Mouse (Mus musculus): ENCODE results near the gene Lypd5. TPM values are rescaled to one million over a fixed set of nuclear protein-coding genes. Genes with fewer than 3 reads are reported as not detected.

Gene Lypd5
- total and polyA plus RNA-seq, 2 experiments from 2014 or later = 0.44 TPM; not detected in 1

- ATAC-seq (ENCODE audit: low FRiP score) (peak; percentile 32; the same call in 1 of the 2 replicates), DNase-seq (ENCODE audit: low spot score) (peak; percentile 64)
- no peaks in the 10 kb centered on the region for H3K9me3 ChIP-seq (ENCODE audit: low read length)
- H3K4me1 ChIP-seq (ENCODE audit: insufficient read depth, low read length) = no peaks in the 10 kb centered on the region
- H3K4me2 ChIP-seq (ENCODE audit: low read depth, low read length, poor library complexity, severe bottlenecking) = peak overlapping the region; percentile 10
- WGBS = 10% methylated on average over 11 of the region's 11 CpGs
- no peaks in the 10 kb centered on the region for H3K36me3 ChIP-seq (ENCODE audit: insufficient read depth, low read length)
- H3K27ac ChIP-seq (ENCODE audit: low read depth, low read length) = no peak overlapping the region
- TF ChIP-seq CTCF (IDR thresholded peaks at IDR 0.05) = peak; percentile 85
- H3K4me3 ChIP-seq (ENCODE audit: low read depth, low read length) = no peak overlapping the region
- no peaks in the 10 kb centered on the region for H3K27me3 ChIP-seq (ENCODE audit: insufficient read depth, low read length)
- H3K9ac ChIP-seq (replicated peaks; ENCODE audit: low read length, poor library complexity, severe bottlenecking) = no peak overlapping the region
Observed at GRCm38 (mm10) chr7:24384827-24385226, 35.8 kb downstream of the Lypd5 start.

- 84% methylated on average over 10 of the region's 10 CpGs for WGBS
Observed at GRCm38 (mm10) chr7:24387059-24387556, 38.1 kb downstream of the Lypd5 start.

GRCm38 (mm10) chr7:24389516-24390187 is 40.7 kb downstream of the Lypd5 start:
- no peak for TF ChIP-seq CTCF (IDR thresholded peaks at IDR 0.05)
- Histone ChIP-seq H3K36me3 (ENCODE audit: insufficient read depth, low read length) (no peaks in the 10 kb centered on the region), H3K4me3 (ENCODE audit: low read depth, low read length) (no peak overlapping the region), H3K27me3 (ENCODE audit: insufficient read depth, low read length) (no peaks in the 10 kb centered on the region), H3K4me2 (ENCODE audit: low read depth, low read length, poor library complexity, severe bottlenecking) (no peak overlapping the region), H3K4me1 (ENCODE audit: insufficient read depth, low read length) (no peaks in the 10 kb centered on the region), H3K9ac (replicated peaks; ENCODE audit: low read length, poor library complexity, severe bottlenecking) (no peak overlapping the region), H3K9me3 (ENCODE audit: low read length) (no peaks in the 10 kb centered on the region), H3K27ac (ENCODE audit: low read depth, low read length) (no peak overlapping the region)
- ATAC-seq (ENCODE audit: low FRiP score) = no peak
- no peak for DNase-seq (ENCODE audit: low spot score)
- WGBS = 68% methylated on average over 13 of the region's 13 CpGs

More at GRCm38 (mm10) chr7:24387059-24387556, 38.1 kb downstream of the Lypd5 start:
- no peaks in the 10 kb centered on the region for H3K36me3 ChIP-seq (ENCODE audit: insufficient read depth, low read length)
- no peak overlapping the region for H3K9ac ChIP-seq (replicated peaks; ENCODE audit: low read length, poor library complexity, severe bottlenecking)
- no peaks in the 10 kb centered on the region for H3K4me1 ChIP-seq (ENCODE audit: insufficient read depth, low read length)
- no peak for DNase-seq (ENCODE audit: low spot score)
- no peak overlapping the region for H3K4me3 ChIP-seq (ENCODE audit: low read depth, low read length)
- no peaks in the 10 kb centered on the region for H3K27me3 ChIP-seq (ENCODE audit: insufficient read depth, low read length)
- no peaks in the 10 kb centered on the region for H3K9me3 ChIP-seq (ENCODE audit: low read length)
- no peak for TF ChIP-seq CTCF (IDR thresholded peaks at IDR 0.05)
- H3K4me2 ChIP-seq (ENCODE audit: low read depth, low read length, poor library complexity, severe bottlenecking) = no peak overlapping the region
- ATAC-seq (ENCODE audit: low FRiP score) = no peak
- no peak overlapping the region for H3K27ac ChIP-seq (ENCODE audit: low read depth, low read length)

GRCm38 (mm10) chr7:24390512-24390911 is 41.5 kb downstream of the Lypd5 start:
- Histone ChIP-seq H3K36me3 (ENCODE audit: insufficient read depth, low read length) (no peaks in the 10 kb centered on the region), H3K4me2 (ENCODE audit: low read depth, low read length, poor library complexity, severe bottlenecking) (no peak overlapping the region), H3K27ac (ENCODE audit: low read depth, low read length) (no peak overlapping the region), H3K9me3 (ENCODE audit: low read length) (no peaks in the 10 kb centered on the region), H3K4me1 (ENCODE audit: insufficient read depth, low read length) (no peaks in the 10 kb centered on the region), H3K4me3 (ENCODE audit: low read depth, low read length) (no peak overlapping the region), H3K27me3 (ENCODE audit: insufficient read depth, low read length) (no peaks in the 10 kb centered on the region), H3K9ac (replicated peaks; ENCODE audit: low read length, poor library complexity, severe bottlenecking) (no peak overlapping the region)
- no peak for TF ChIP-seq CTCF (IDR thresholded peaks at IDR 0.05)
- no peak for ATAC-seq (ENCODE audit: low FRiP score)
- WGBS = 72% methylated on average over 7 of the region's 7 CpGs
- DNase-seq (ENCODE audit: low spot score) = no peak

- Histone ChIP-seq H3K9ac (replicated peaks; ENCODE audit: low read length, poor library complexity, severe bottlenecking) (no peak overlapping the region), H3K9me3 (ENCODE audit: low read length) (no peaks in the 10 kb centered on the region), H3K4me2 (ENCODE audit: low read depth, low read length, poor library complexity, severe bottlenecking) (no peak overlapping the region), H3K4me3 (ENCODE audit: low read depth, low read length) (no peak overlapping the region), H3K4me1 (ENCODE audit: insufficient read depth, low read length) (no peaks in the 10 kb centered on the region), H3K27ac (ENCODE audit: low read depth, low read length) (no peak overlapping the region), H3K27me3 (ENCODE audit: insufficient read depth, low read length) (no peaks in the 10 kb centered on the region), H3K36me3 (ENCODE audit: insufficient read depth, low read length) (no peaks in the 10 kb centered on the region)
- DNase-seq (ENCODE audit: low spot score) (peak; percentile 54), ATAC-seq (ENCODE audit: low FRiP score) (no peak)
- WGBS = 49% methylated on average over 5 of the region's 5 CpGs
- no peak for TF ChIP-seq CTCF (IDR thresholded peaks at IDR 0.05)
Observed at GRCm38 (mm10) chr7:24391077-24391476, 42.1 kb downstream of the Lypd5 start.

GRCm38 (mm10) chr7:24391687-24392086 is 42.7 kb downstream of the Lypd5 start:
- Histone ChIP-seq H3K27ac (ENCODE audit: low read depth, low read length) (no peak overlapping the region), H3K4me2 (ENCODE audit: low read depth, low read length, poor library complexity, severe bottlenecking) (no peak overlapping the region), H3K4me3 (ENCODE audit: low read depth, low read length) (no peak overlapping the region), H3K4me1 (ENCODE audit: insufficient read depth, low read length) (no peaks in the 10 kb centered on the region), H3K9ac (replicated peaks; ENCODE audit: low read length, poor library complexity, severe bottlenecking) (no peak overlapping the region), H3K36me3 (ENCODE audit: insufficient read depth, low read length) (no peaks in the 10 kb centered on the region), H3K9me3 (ENCODE audit: low read length) (no peaks in the 10 kb centered on the region), H3K27me3 (ENCODE audit: insufficient read depth, low read length) (no peaks in the 10 kb centered on the region)
- no peak for TF ChIP-seq CTCF (IDR thresholded peaks at IDR 0.05)
- no peak for ATAC-seq (ENCODE audit: low FRiP score)
- no peak for DNase-seq (ENCODE audit: low spot score)
- WGBS = 66% methylated on average over 2 of the region's 2 CpGs
